Mouse (Mus musculus) heart, embryonic 14.5 days (tissue): ENCODE results near the gene Smarcal1. TPM values are rescaled to one million over a fixed set of nuclear protein-coding genes. Genes with fewer than 3 reads are reported as not detected.
A peak's percentile ranks its signal among the peaks of the same experiment; 100 is the strongest.

Experiments
- ATAC-seq: fragments of 200-750 bp; cut with Nextera tagmentation; 2 replicates; pipeline ENCODE4 v1.8.0; 2017; ENCODE audit warnings: low read depth, moderate TSS enrichment; ENCODE audit not compliant: insufficient number of reproducible peaks, insufficient read depth, low FRiP score
- H3K27ac ChIP-seq, 2 experiments: fragments of 200-500 bp in 1 of 2; fragments of 300-500 bp in 1 of 2; sonication (generic) in 1 of 2; replicated peaks in 1 of 2; 2 replicates each; pipeline ENCODE4 v1.5.1; 2012 to 2014; ENCODE audit warnings: low read depth in 2 of 2, low read length in 2 of 2, control low read depth in 1 of 2, mild to moderate bottlenecking in 1 of 2, mixed read lengths in 1 of 2; ENCODE audit not compliant: control insufficient read depth in 1 of 2, insufficient read depth in 1 of 2
- H3K27me3 ChIP-seq: fragments of 300-500 bp; sonication (generic); 2 replicates; pipeline ENCODE4 v1.6.1; 2014; ENCODE audit warnings: mild to moderate bottlenecking, low read length, control low read depth; ENCODE audit not compliant: control insufficient read depth, insufficient read depth
- H3K36me3 ChIP-seq: fragments of 300-500 bp; sonication (generic); 2 replicates; pipeline ENCODE4 v1.6.1; 2014; ENCODE audit warnings: mild to moderate bottlenecking, control low read depth, low read length, mixed read lengths; ENCODE audit not compliant: control insufficient read depth, insufficient read depth
- H3K4me1 ChIP-seq, 2 experiments: fragments of 200-500 bp in 1 of 2; fragments of 300-500 bp in 1 of 2; sonication (generic) in 1 of 2; 2 replicates each; pipeline ENCODE4 v1.6.1; 2012 to 2014; ENCODE audit warnings: low read length in 2 of 2, control low read depth in 1 of 2, mixed read lengths in 1 of 2; ENCODE audit not compliant: control insufficient read depth in 2 of 2, insufficient read depth in 2 of 2
- H3K4me2 ChIP-seq: fragments of 300-500 bp; sonication (generic); 2 replicates; pipeline ENCODE4 v1.6.1; 2014; ENCODE audit warnings: mild to moderate bottlenecking, low read length
- H3K4me3 ChIP-seq, 2 experiments: fragments of 200-500 bp in 1 of 2; fragments of 300-500 bp in 1 of 2; sonication (generic) in 1 of 2; 2 replicates each; pipeline ENCODE4 v1.5.1; 2012 to 2014; ENCODE audit warnings: low read length in 2 of 2, mild to moderate bottlenecking in 2 of 2, control low read depth in 1 of 2, low read depth in 1 of 2, moderate library complexity in 1 of 2; ENCODE audit not compliant: control insufficient read depth in 1 of 2, insufficient read depth in 1 of 2
- H3K9ac ChIP-seq: fragments of 300-500 bp; sonication (generic); 2 replicates; pipeline ENCODE4 v1.6.1; 2014; ENCODE audit warnings: mild to moderate bottlenecking, low read length
- H3K9me3 ChIP-seq: fragments of 300-500 bp; sonication (generic); 2 replicates; pipeline ENCODE4 v1.6.1; 2016; ENCODE audit warnings: low read length, control low read depth; ENCODE audit not compliant: control insufficient read depth
- WGBS: fragments of 180-500 bp; shearing (Covaris S2); extraction: QIAGEN DNeasy Blood & Tissue Kit; methylation state at CpG from one replicate; pipeline ENCODE4 v1.1.7; 2014; 5-methylcytosine and 5-hydroxymethylcytosine counted together
- polyA plus RNA-seq: library from polyadenylated mRNA; unstranded; fragments of >200 nt; fragmentation: Nextera tagmentation; extraction: Ambion mirVana; gene quantifications from 2 replicates; pipeline ENCODE4 v1.2.1, GENCODE M21; 2014

The Smarcal1 gene
- polyA plus RNA-seq, 1 experiment from 2014 or later, result 18.8 TPM

DNA sequence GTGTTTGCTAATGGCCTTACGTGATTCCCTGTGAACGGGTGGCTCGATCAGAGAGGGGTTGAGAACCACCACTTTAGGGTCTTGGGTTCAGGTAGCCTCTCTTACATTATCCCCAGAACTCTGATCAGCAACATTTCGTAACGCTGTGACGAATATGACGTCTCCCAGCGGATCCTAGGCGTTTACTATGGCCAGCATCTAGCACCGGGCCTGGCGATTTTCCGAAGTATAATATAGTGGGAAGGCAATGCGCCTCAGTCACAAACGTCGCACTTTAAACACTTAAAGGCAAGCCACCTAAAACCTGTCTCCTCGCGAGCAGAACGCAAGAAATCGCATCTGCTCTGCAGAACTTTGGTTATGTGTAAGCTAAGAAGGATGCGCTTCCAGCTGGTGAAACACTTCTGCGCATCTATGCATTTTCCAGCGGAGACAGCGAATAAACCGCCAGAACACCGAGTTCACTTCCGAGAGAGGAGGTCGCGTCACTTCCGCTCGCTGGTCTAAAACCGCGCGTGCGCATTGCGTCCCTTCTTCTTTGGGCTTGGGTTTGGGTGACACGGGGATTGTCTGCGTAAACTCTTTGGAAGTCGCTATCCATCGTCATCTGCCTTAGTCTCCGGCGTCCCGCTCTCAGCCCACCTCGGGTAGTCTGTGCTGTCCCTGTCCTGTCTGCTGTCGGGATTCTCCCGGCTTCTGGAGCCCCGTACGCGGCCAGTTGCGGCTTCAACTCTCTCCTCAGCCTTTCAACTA, 57.8 kb downstream of the Smarcal1 start:
- no peaks in the 10 kb centered on the region for H3K36me3 ChIP-seq
- peak overlapping the region; percentile 61 for H3K4me2 ChIP-seq
- no peaks in the 10 kb centered on the region for H3K4me1 ChIP-seq
- no peaks in the 10 kb centered on the region for H3K27me3 ChIP-seq
- 33% methylated on average over 49 of the region's 49 CpGs for WGBS
- H3K4me3 ChIP-seq, result peak overlapping the region; percentile 19 to 31
- no peaks in the 10 kb centered on the region for H3K9me3 ChIP-seq
- no peak for ATAC-seq
- no peak overlapping the region for H3K27ac ChIP-seq
- H3K9ac ChIP-seq, result no peak overlapping the region

DNA sequence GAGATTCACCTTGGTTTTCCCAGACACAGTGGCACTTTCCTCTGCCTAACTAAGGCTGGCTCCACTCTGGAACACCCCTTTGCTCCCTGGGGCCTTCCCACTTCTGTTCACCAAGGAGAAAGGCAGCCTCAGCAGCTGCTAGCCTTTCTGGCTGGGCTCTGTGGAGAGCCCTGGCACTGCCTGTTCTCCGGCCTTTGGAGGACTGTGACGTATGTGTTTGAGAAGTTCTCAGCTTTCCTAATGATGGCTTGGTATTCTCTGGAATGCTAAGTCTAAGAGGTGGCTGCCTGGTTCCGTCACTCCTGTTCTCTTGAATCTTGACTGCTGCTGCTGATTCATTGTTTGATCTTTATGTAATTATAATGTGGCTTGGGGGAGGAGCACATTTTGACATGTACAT, 90.0 kb downstream of the Smarcal1 start:
- Histone ChIP-seq H3K9me3 (no peaks in the 10 kb centered on the region), H3K9ac (no peak overlapping the region), H3K36me3 (no peaks in the 10 kb centered on the region), H3K4me1 (no peaks in the 10 kb centered on the region), H3K4me2 (no peak overlapping the region), H3K27me3 (no peaks in the 10 kb centered on the region), H3K4me3 (no peak overlapping the region), H3K27ac (no peak overlapping the region)
- ATAC-seq, result no peak
- 51% methylated on average over 3 of the region's 3 CpGs for WGBS

Other genes with a start within 250 kb of the Smarcal1 start
- 0.05 TPM in 1 of 2 replicates, not detected in the other for gene March4, start 46.3 kb upstream of the Smarcal1 start, polyA plus RNA-seq
- not detected in 2 replicates for gene Ankar, start 117.3 kb downstream of the Smarcal1 start, polyA plus RNA-seq
- gene Rpl37a, start 128.0 kb downstream of the Smarcal1 start, polyA plus RNA-seq, result 1,232 and 1,383 TPM in 2 replicates
- 53.2 and 67.5 TPM in 2 replicates for gene Igfbp2, start 241.3 kb downstream of the Smarcal1 start, polyA plus RNA-seq